8 mouse cellular contexts compared by ENCODE assay signal in genomic region chr10:115362623-115362964, GRCm38 (mm10). TPM values are rescaled to one million over a fixed set of nuclear protein-coding genes. Genes with fewer than 3 reads are reported as not detected.
DNase-seq lines count a peak whose midpoint lies in the region; ATAC-seq lines count a peak whose summit lies in the region.

No protein-coding gene starts in this region.

- peak; percentile 10; the same call in 1 of the 2 replicates for ATAC-seq in kidney, embryonic 14.5 days (ENCODE audit: low FRiP score, low TSS enrichment)
- ATAC-seq in common myeloid progenitor, adult 5-6 weeks (replicated peaks; ENCODE audit: low read depth, poor library complexity, severe bottlenecking) = peak; percentile 20
- peak; percentile 24 for ATAC-seq in hindbrain, embryonic 16.5 days
- ATAC-seq in midbrain, embryonic 14.5 days (ENCODE audit: low FRiP score, low TSS enrichment) = no peak

- peak overlapping the region; percentile 66 for H3K9ac ChIP-seq in kidney, embryonic 14.5 days (ENCODE audit: low read depth, low read length)
- H3K9ac ChIP-seq in hindbrain, embryonic 16.5 days (ENCODE audit: low read depth, low read length) = peak overlapping the region; percentile 69
- peak overlapping the region; percentile 60; the same call in 1 of the 2 replicates for H3K9ac ChIP-seq in midbrain, embryonic 14.5 days (replicated peaks; ENCODE audit: low read length)

- 0 out of 2 replicates have a peak, but pooled peaks cover 6% of the 10 kb centered on the region for H3K4me1 ChIP-seq in kidney, embryonic 14.5 days (ENCODE audit: control insufficient read depth, insufficient read depth, low read length)
- peaks cover 11% of the 10 kb centered on the region for H3K4me1 ChIP-seq in hindbrain, embryonic 16.5 days (ENCODE audit: control insufficient read depth, insufficient read depth, low read depth, low read length)
- H3K4me1 ChIP-seq in midbrain, embryonic 14.5 days (ENCODE audit: control insufficient read depth, insufficient read depth, low read length) = peaks cover 20% of the 10 kb centered on the region

- H3K9me3 ChIP-seq in kidney, embryonic 14.5 days (ENCODE audit: control insufficient read depth, low read length) = no peaks in the 10 kb centered on the region
- H3K9me3 ChIP-seq in hindbrain, embryonic 16.5 days (ENCODE audit: control insufficient read depth, low read length) = no peaks in the 10 kb centered on the region
- no peaks in the 10 kb centered on the region for H3K9me3 ChIP-seq in midbrain, embryonic 14.5 days (ENCODE audit: control insufficient read depth, low read length)

- H3K27me3 ChIP-seq in kidney, embryonic 14.5 days (ENCODE audit: control insufficient read depth, insufficient read depth, low read length) = no peaks in the 10 kb centered on the region
- H3K27me3 ChIP-seq in hindbrain, embryonic 16.5 days (replicated peaks; ENCODE audit: control insufficient read depth, insufficient read depth, low read length) = no peaks in the 10 kb centered on the region
- no peaks in the 10 kb centered on the region for H3K27me3 ChIP-seq in midbrain, embryonic 14.5 days (ENCODE audit: control insufficient read depth, insufficient read depth, low read length)

- peak overlapping the region; percentile 89 for H3K27ac ChIP-seq in kidney, embryonic 14.5 days (ENCODE audit: low read depth, low read length)
- peak overlapping the region; percentile 87 for H3K27ac ChIP-seq in hindbrain, embryonic 16.5 days (ENCODE audit: low read depth, low read length)
- peak overlapping the region; percentile 95 for H3K27ac ChIP-seq in midbrain, embryonic 14.5 days (replicated peaks; ENCODE audit: low read depth, low read length)

- WGBS in kidney, embryonic 14.5 days = 10% methylated on average over 9 of the region's 9 CpGs
- WGBS in hindbrain, embryonic 16.5 days = 7% methylated on average over 9 of the region's 9 CpGs
- WGBS in midbrain, embryonic 14.5 days = 10% methylated on average over 9 of the region's 9 CpGs

- peak overlapping the region; percentile 75 for H3K4me2 ChIP-seq in kidney, embryonic 14.5 days (replicated peaks; ENCODE audit: low read depth, low read length)
- H3K4me2 ChIP-seq in hindbrain, embryonic 16.5 days (ENCODE audit: low read length) = peak overlapping the region; percentile 83
- H3K4me2 ChIP-seq in midbrain, embryonic 14.5 days (ENCODE audit: low read length) = peak overlapping the region; percentile 63

- peak overlapping the region; percentile 59 for H3K4me3 ChIP-seq in kidney, embryonic 14.5 days (ENCODE audit: low read length)
- peak overlapping the region; percentile 64 for H3K4me3 ChIP-seq in hindbrain, embryonic 16.5 days (ENCODE audit: low read length)
- H3K4me3 ChIP-seq in midbrain, embryonic 14.5 days (replicated peaks; ENCODE audit: low read depth, low read length) = peak overlapping the region; percentile 63

- intact Hi-C loops in left cerebral cortex, postnatal 25 days (cut with DNase I) = loop anchor here (1.0 kb wide), 1 partner anchor 22 kb away; the partner anchor contains the start of genes Thap2 and Zfc3h1

- no peaks in the 10 kb centered on the region for H3K36me3 ChIP-seq in kidney, embryonic 14.5 days (ENCODE audit: control insufficient read depth, insufficient read depth, low read length)
- H3K36me3 ChIP-seq in hindbrain, embryonic 16.5 days (ENCODE audit: control insufficient read depth, insufficient read depth, low read length) = no peaks in the 10 kb centered on the region
- H3K36me3 ChIP-seq in midbrain, embryonic 14.5 days (ENCODE audit: control insufficient read depth, insufficient read depth, low read length) = no peaks in the 10 kb centered on the region

- no peak for DNase-seq in kidney, adult 9 months
- DNase-seq in midbrain, embryonic 14.5 days = no peak
- DNase-seq in layer of hippocampus, adult 18-20 months (ENCODE audit: low spot score in 2 of 2) = no peak
- no peak for DNase-seq in left cerebral cortex, postnatal 25 days (ENCODE audit: low spot score in 2 of 2)
- DNase-seq in frontal cortex, postnatal 25 days (ENCODE audit: low spot score in 2 of 2) = no peak

RNA-seq across cellular contexts. Expression of gene Tmem19, which starts 0.3 kb away (rescaled TPM):
- 18.8 and 35.5 TPM in 2 replicates for polyA plus RNA-seq in kidney, embryonic 14.5 days (2014; fragmentation: Nextera tagmentation; extraction: Ambion mirVana)
- 19.6 and 22.2 TPM in 2 replicates for total RNA-seq in common myeloid progenitor, adult 5-6 weeks (2017)
- polyA plus RNA-seq in hindbrain, embryonic 16.5 days (2015; fragmentation: Nextera tagmentation; extraction: Ambion mirVana) = 34.0 and 34.1 TPM in 2 replicates
- 32.5 and 43.3 TPM in 2 replicates for polyA plus RNA-seq in midbrain, embryonic 14.5 days (2014; fragmentation: Nextera tagmentation; extraction: Ambion mirVana)
- total RNA-seq in layer of hippocampus, adult 18-20 months (2021) = 10 to 100 TPM; 37.9 to 39.6 TPM
- total RNA-seq in left cerebral cortex, postnatal 25 days (2021) = 10 to 100 TPM; 41.0 to 46.0 TPM

RNA-seq across cellular contexts. Expression of gene Thap2, which starts 21.6 kb away (rescaled TPM):
- 21.5 and 25.1 TPM in 2 replicates for polyA plus RNA-seq in kidney, embryonic 14.5 days (2014; fragmentation: Nextera tagmentation; extraction: Ambion mirVana)
- 10.0 and 11.7 TPM in 2 replicates for total RNA-seq in common myeloid progenitor, adult 5-6 weeks (2017)
- 19.9 and 20.0 TPM in 2 replicates for polyA plus RNA-seq in hindbrain, embryonic 16.5 days (2015; fragmentation: Nextera tagmentation; extraction: Ambion mirVana)
- polyA plus RNA-seq in midbrain, embryonic 14.5 days (2014; fragmentation: Nextera tagmentation; extraction: Ambion mirVana) = 24.5 and 27.3 TPM in 2 replicates
- total RNA-seq in layer of hippocampus, adult 18-20 months (2021) = 10 to 100 TPM; 13.8 to 14.7 TPM
- total RNA-seq in left cerebral cortex, postnatal 25 days (2021) = 10 to 100 TPM; 13.5 to 14.1 TPM

RNA-seq across cellular contexts. Expression of gene Zfc3h1, which starts 22.2 kb away (rescaled TPM):
- 29.2 and 31.1 TPM in 2 replicates for polyA plus RNA-seq in kidney, embryonic 14.5 days (2014; fragmentation: Nextera tagmentation; extraction: Ambion mirVana)
- 39.7 and 62.4 TPM in 2 replicates for total RNA-seq in common myeloid progenitor, adult 5-6 weeks (2017)
- polyA plus RNA-seq in hindbrain, embryonic 16.5 days (2015; fragmentation: Nextera tagmentation; extraction: Ambion mirVana) = 12.5 and 13.2 TPM in 2 replicates
- 25.4 and 28.6 TPM in 2 replicates for polyA plus RNA-seq in midbrain, embryonic 14.5 days (2014; fragmentation: Nextera tagmentation; extraction: Ambion mirVana)
- total RNA-seq in layer of hippocampus, adult 18-20 months (2021) = 10 to 100 TPM; 40.0 to 46.7 TPM
- 10 to 100 TPM; 50.0 to 53.0 TPM for total RNA-seq in left cerebral cortex, postnatal 25 days (2021)

RNA-seq across cellular contexts. Expression of gene Rab21, which starts 47.2 kb away (rescaled TPM):
- polyA plus RNA-seq in kidney, embryonic 14.5 days (2014; fragmentation: Nextera tagmentation; extraction: Ambion mirVana) = 9.4 and 10.9 TPM in 2 replicates
- total RNA-seq in common myeloid progenitor, adult 5-6 weeks (2017) = 38.3 and 43.0 TPM in 2 replicates
- polyA plus RNA-seq in hindbrain, embryonic 16.5 days (2015; fragmentation: Nextera tagmentation; extraction: Ambion mirVana) = 7.0 TPM in 2 replicates
- polyA plus RNA-seq in midbrain, embryonic 14.5 days (2014; fragmentation: Nextera tagmentation; extraction: Ambion mirVana) = 12.8 and 14.0 TPM in 2 replicates
- total RNA-seq in layer of hippocampus, adult 18-20 months (2021) = 10 to 100 TPM; 58.1 to 58.4 TPM
- 10 to 100 TPM; 52.5 to 53.3 TPM for total RNA-seq in left cerebral cortex, postnatal 25 days (2021)
